Mouse (Mus musculus): Measurements from ENCODE around the gene Asl.

DNA sequence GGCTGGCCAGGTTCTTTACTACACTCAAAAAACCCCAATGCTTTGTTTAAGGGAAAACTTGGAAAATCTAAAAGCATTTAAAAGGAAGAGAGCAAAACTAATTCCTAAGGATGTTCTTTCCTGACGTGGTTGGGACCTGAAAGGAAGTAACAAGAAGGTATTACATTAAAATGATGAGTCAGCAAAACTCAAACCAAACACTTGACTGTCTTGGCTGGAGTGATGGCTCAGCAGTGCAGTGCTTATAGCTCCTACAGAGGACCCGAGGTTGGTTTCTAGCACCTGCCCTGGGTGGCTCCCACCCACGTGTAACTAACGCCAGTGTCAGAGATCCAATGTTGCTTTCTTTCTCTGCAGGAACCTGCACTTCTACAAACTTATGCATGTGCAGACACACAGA, 12.2 kb upstream of the Asl start:
- TF ChIP-seq EP300 (IDR thresholded peaks at IDR 0.05) = no peak
- no peak for TF ChIP-seq CTCF (IDR thresholded peaks at IDR 0.05)
